Mouse (Mus musculus) MEL (cell line): Measurements from ENCODE around the gene Slc9a5. TPM values are rescaled to one million over a fixed set of nuclear protein-coding genes. Genes with fewer than 3 reads are reported as not detected.

Experiments used
- DNase-seq: peaks from one replicate; pipeline ENCODE4 v3.0.0; 2011; ENCODE audit warnings: low read depth, low spot score
- H3K27ac ChIP-seq: 2 replicates; pipeline ENCODE4 v1.5.1; 2012; ENCODE audit warnings: low read depth, mild to moderate bottlenecking, control low read depth, low read length, moderate library complexity; ENCODE audit not compliant: control insufficient read depth
- H3K27me3 ChIP-seq, 2 experiments: fragments of 150-350 bp in 1 of 2; sonication (generic) in 1 of 2; 2 replicates each; pipeline ENCODE4 v1.6.1; 2012; ENCODE audit warnings: low read length in 2 of 2, mild to moderate bottlenecking in 2 of 2, improper control_type of control experiment in 1 of 2, moderate library complexity in 1 of 2; ENCODE audit not compliant: insufficient read depth in 2 of 2, control insufficient read depth in 1 of 2
- H3K36me3 ChIP-seq, 2 experiments: 2 replicates each; pipeline ENCODE4 v1.6.1; 2012 to 2014; ENCODE audit warnings: low read length in 2 of 2, improper control_type of control experiment in 1 of 2, inconsistent platforms in 1 of 2, mild to moderate bottlenecking in 1 of 2; ENCODE audit not compliant: insufficient read depth in 2 of 2, control insufficient read depth in 1 of 2
- H3K4me1 ChIP-seq, 2 experiments: fragments of 150-350 bp in 1 of 2; sonication (generic) in 1 of 2; 2 replicates each; pipeline ENCODE4 v1.6.1; 2012; ENCODE audit warnings: low read length in 2 of 2, improper control_type of control experiment in 1 of 2, mild to moderate bottlenecking in 1 of 2; ENCODE audit not compliant: insufficient read depth in 2 of 2, control insufficient read depth in 1 of 2
- H3K4me3 ChIP-seq, 2 experiments: fragments of 150-350 bp in 1 of 2; sonication (generic) in 1 of 2; 2 replicates each; pipeline ENCODE4 v1.5.1; 2012; ENCODE audit warnings: low read depth in 2 of 2, low read length in 2 of 2, mild to moderate bottlenecking in 2 of 2, moderate library complexity in 2 of 2, control low read depth in 1 of 2, improper control_type of control experiment in 1 of 2; ENCODE audit not compliant: control insufficient read depth in 1 of 2, insufficient read depth in 1 of 2
- H3K79me2 ChIP-seq: 2 replicates; pipeline ENCODE4 v1.6.1; 2012; ENCODE audit warnings: mild to moderate bottlenecking, low read length, moderate library complexity; ENCODE audit not compliant: control insufficient read depth, poor library complexity, insufficient read depth
- H3K9ac ChIP-seq: 2 replicates; pipeline ENCODE4 v1.6.1; 2012; ENCODE audit warnings: low read depth, mild to moderate bottlenecking, control low read depth, low read length, moderate library complexity; ENCODE audit not compliant: control insufficient read depth, poor library complexity, severe bottlenecking
- H3K9me3 ChIP-seq: fragments of 150-350 bp; sonication (generic); replicated peaks from 2 replicates; pipeline ENCODE4 v1.6.1; 2012; ENCODE audit warnings: mild to moderate bottlenecking, low read length, improper control_type of control experiment, moderate library complexity; ENCODE audit not compliant: insufficient read depth
- CHD1 ChIP-seq: IDR thresholded peaks from 2 replicates; pipeline ENCODE4 v1.6.1; 2012; ENCODE audit warnings: low read depth, mild to moderate bottlenecking, inconsistent platforms, low read length, improper control_type of control experiment
- CHD2 ChIP-seq: IDR thresholded peaks from 2 replicates; pipeline ENCODE4 v1.6.1; 2011; ENCODE audit warnings: low read length, improper control_type of control experiment
- CTCF ChIP-seq, 3 experiments: IDR thresholded peaks in 2 of 3; conservative IDR thresholded peaks in 1 of 3; 2 replicates each; pipeline ENCODE4 v1.5.1; 2011 to 2012; ENCODE audit warnings: low read length in 3 of 3, low read depth in 2 of 3, mild to moderate bottlenecking in 2 of 3, improper control_type of control experiment in 1 of 3, inconsistent platforms in 1 of 3, mixed read lengths in 1 of 3, moderate library complexity in 1 of 3; ENCODE audit not compliant: control insufficient read depth in 1 of 3, insufficient read depth in 1 of 3, poor library complexity in 1 of 3, severe bottlenecking in 1 of 3
- E2F4 ChIP-seq: IDR thresholded peaks from 2 replicates; pipeline ENCODE4 v1.6.1; 2011; ENCODE audit warnings: low read depth, low read length, improper control_type of control experiment, borderline replicate concordance
- ELF1 ChIP-seq: IDR thresholded peaks from 2 replicates; pipeline ENCODE4 v1.6.1; 2014; ENCODE audit warnings: low read depth, mild to moderate bottlenecking, inconsistent platforms, low read length, improper control_type of control experiment, moderate library complexity
- ETS1 ChIP-seq: IDR thresholded peaks from 2 replicates; pipeline ENCODE4 v1.6.1; 2012; ENCODE audit warnings: low read depth, mild to moderate bottlenecking, inconsistent platforms, low read length, improper control_type of control experiment, moderate library complexity
- GABPA ChIP-seq: IDR thresholded peaks from 2 replicates; pipeline ENCODE4 v1.6.1; 2012; ENCODE audit warnings: low read depth, mild to moderate bottlenecking, inconsistent platforms, low read length, improper control_type of control experiment, moderate library complexity
- MAFK ChIP-seq: IDR thresholded peaks from 2 replicates; pipeline ENCODE4 v1.6.1; 2011; ENCODE audit warnings: low read depth, mild to moderate bottlenecking, low read length, improper control_type of control experiment, borderline replicate concordance
- MAX ChIP-seq: IDR thresholded peaks from 2 replicates; pipeline ENCODE4 v1.6.1; 2011; ENCODE audit warnings: low read length, improper control_type of control experiment
- MAZ ChIP-seq: IDR thresholded peaks from 2 replicates; pipeline ENCODE4 v1.6.1; 2012; ENCODE audit warnings: low read depth, mild to moderate bottlenecking, inconsistent platforms, low read length, improper control_type of control experiment
- MXI1 ChIP-seq: IDR thresholded peaks from 2 replicates; pipeline ENCODE4 v1.6.1; 2011; ENCODE audit warnings: mild to moderate bottlenecking, low read depth, low read length, improper control_type of control experiment
- MYC ChIP-seq: IDR thresholded peaks from 2 replicates; pipeline ENCODE4 v1.6.1; 2011; ENCODE audit warnings: low read depth, mild to moderate bottlenecking, low read length, improper control_type of control experiment, moderate library complexity
- NRF1 ChIP-seq: IDR thresholded peaks from 2 replicates; pipeline ENCODE4 v1.6.1; 2014; ENCODE audit warnings: low read depth, mild to moderate bottlenecking, inconsistent platforms, low read length, improper control_type of control experiment, moderate library complexity; ENCODE audit not compliant: poor library complexity, insufficient read depth, severe bottlenecking
- POLR2A ChIP-seq, 2 experiments: IDR thresholded peaks; 2 replicates each; pipeline ENCODE4 v1.6.1; 2011 to 2012; ENCODE audit warnings: low read length in 2 of 2, mild to moderate bottlenecking in 2 of 2, control low read depth in 1 of 2, improper control_type of control experiment in 1 of 2, low read depth in 1 of 2, moderate library complexity in 1 of 2; ENCODE audit not compliant: control insufficient read depth in 1 of 2, insufficient read depth in 1 of 2, poor library complexity in 1 of 2
- POLR2AphosphoS2 ChIP-seq: IDR thresholded peaks from 2 replicates; pipeline ENCODE4 v1.6.1; 2011; ENCODE audit warnings: low read length, improper control_type of control experiment
- RAD21 ChIP-seq: IDR thresholded peaks from 2 replicates; pipeline ENCODE4 v1.6.1; 2011; ENCODE audit warnings: mild to moderate bottlenecking, low read depth, low read length, improper control_type of control experiment
- SIN3A ChIP-seq: IDR thresholded peaks from 2 replicates; pipeline ENCODE4 v1.6.1; 2012; ENCODE audit warnings: low read length, improper control_type of control experiment, inconsistent platforms
- TAL1 ChIP-seq: IDR thresholded peaks from 2 replicates; pipeline ENCODE4 v1.6.1; 2012; ENCODE audit warnings: mild to moderate bottlenecking, inconsistent platforms, low read length, moderate library complexity, mixed read lengths
- TBP ChIP-seq: IDR thresholded peaks from 2 replicates; pipeline ENCODE4 v1.8.0; 2011; ENCODE audit warnings: low read depth, low read length, improper control_type of control experiment
- TCF12 ChIP-seq: IDR thresholded peaks from 2 replicates; pipeline ENCODE4 v1.6.1; 2014; ENCODE audit warnings: low read depth, mild to moderate bottlenecking, inconsistent platforms, low read length, improper control_type of control experiment, moderate library complexity
- USF1 ChIP-seq: IDR thresholded peaks from 2 replicates; pipeline ENCODE4 v1.6.1; 2014; ENCODE audit warnings: low read depth, mild to moderate bottlenecking, inconsistent platforms, low read length, improper control_type of control experiment, moderate library complexity
- ZC3H11A ChIP-seq: IDR thresholded peaks from 2 replicates; pipeline ENCODE4 v1.6.1; 2012; ENCODE audit warnings: low read depth, mild to moderate bottlenecking, inconsistent platforms, low read length, improper control_type of control experiment
- ZKSCAN1 ChIP-seq: IDR thresholded peaks from 2 replicates; pipeline ENCODE4 v1.6.1; 2012; ENCODE audit warnings: low read depth, mild to moderate bottlenecking, inconsistent platforms, low read length, improper control_type of control experiment, moderate library complexity
- ZMIZ1 ChIP-seq: IDR thresholded peaks from 2 replicates; pipeline ENCODE4 v1.6.1; 2012; ENCODE audit warnings: low read depth, mild to moderate bottlenecking, inconsistent platforms, low read length, improper control_type of control experiment, moderate library complexity
- polyA plus RNA-seq, 2 experiments: library from polyadenylated mRNA; stranded (reverse) in 1 of 2; unstranded in 1 of 2; fragments of >175 nt in 1 of 2; fragments of >200 nt in 1 of 2; gene quantifications; 2 replicates each; pipeline versions ENCODE4 v1.2.1 to v1.2.4; 2012; ENCODE audit warnings: low replicate concordance in 2 of 2, low read depth in 1 of 2; ENCODE audit not compliant: insufficient read length in 2 of 2, insufficient read depth in 1 of 2, missing spikeins in 1 of 2
- total RNA-seq: library from RNA; depleted of rRNA; stranded (reverse); fragments of 300-350 nt; gene quantifications from 2 replicates; pipeline ENCODE4 v1.2.3, GENCODE M21; 2012

The Slc9a5 gene
- total and polyA plus RNA-seq, 3 experiments: 0.12 to 1.9 TPM; not detected in 1

GRCm38 (mm10) chr8:105353583-105354135, 5.0 kb downstream of the Slc9a5 start:
- TF ChIP-seq MAX (no peak), E2F4 (no peak), CHD2 (no peak), MYC (no peak), USF1 (no peak), MXI1 (no peak), ETS1 (no peak), TAL1 (no peak), TBP (no peak), MAFK (no peak), RAD21 (no peak), ZKSCAN1 (no peak), ELF1 (no peak), ZMIZ1 (no peak), POLR2A (IDR thresholded peaks at IDR 0.05; ENCODE audit: control insufficient read depth in 1 of 2, insufficient read depth in 1 of 2, low read depth in 1 of 2, low read length in 2 of 2, poor library complexity in 1 of 2) (no peak), TCF12 (no peak), MAZ (no peak), GABPA (no peak), CTCF (IDR thresholded peaks at IDR 0.05 in 2 of 3, conservative IDR thresholded peaks at IDR 0.05 in 1 of 3; ENCODE audit: control insufficient read depth in 1 of 3, insufficient read depth in 1 of 3, low read depth in 2 of 3, low read length in 3 of 3, poor library complexity in 1 of 3, severe bottlenecking in 1 of 3) (no peak), ZC3H11A (no peak)
- H3K9me3 ChIP-seq: no peaks in the 10 kb centered on the region
- no peak for DNase-seq
- H3K4me3 ChIP-seq: no peak overlapping the region
- H3K27me3 ChIP-seq: peaks cover 5 to 11% of the 10 kb centered on the region in 2 experiments; a peak in 3 of 4 replicates
- H3K79me2 ChIP-seq: no peaks in the 10 kb centered on the region
- no peaks in the 10 kb centered on the region for H3K36me3 ChIP-seq
- no peaks in the 10 kb centered on the region for H3K4me1 ChIP-seq
- no peak overlapping the region for H3K9ac ChIP-seq
- no peak overlapping the region for H3K27ac ChIP-seq

DNA sequence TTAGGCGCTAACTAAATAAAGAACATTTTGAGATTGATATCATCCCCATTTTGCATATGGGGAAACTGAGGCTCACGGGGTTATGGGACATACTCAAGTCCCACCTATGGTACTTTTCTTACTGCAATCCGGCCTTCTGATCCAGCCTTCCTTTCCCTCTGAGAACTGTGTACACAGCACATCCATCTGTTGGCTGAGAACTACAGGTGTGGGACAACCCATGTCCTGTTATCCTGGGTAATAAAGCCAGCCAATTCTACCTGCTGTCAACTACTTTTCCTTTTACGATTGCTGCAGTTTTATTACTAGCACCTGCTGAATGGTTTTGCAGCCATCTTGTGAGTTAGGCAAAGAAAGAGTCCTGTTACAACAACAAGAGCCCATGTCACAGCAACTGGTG, 5.9 kb downstream of the Slc9a5 start:
- Histone ChIP-seq H3K27me3 (peaks cover 4 to 6% of the 10 kb centered on the region in 2 experiments; a peak in 2 of 4 replicates), H3K4me1 (no peaks in the 10 kb centered on the region), H3K79me2 (no peaks in the 10 kb centered on the region), H3K4me3 (no peak overlapping the region), H3K27ac (no peak overlapping the region), H3K9ac (no peak overlapping the region), H3K9me3 (no peaks in the 10 kb centered on the region), H3K36me3 (no peaks in the 10 kb centered on the region)
- no peak for TF ChIP-seq SIN3A
- no peak for TF ChIP-seq GABPA
- TF ChIP-seq MAZ: no peak
- no peak for TF ChIP-seq CHD1
- TF ChIP-seq RAD21: no peak
- no peak for TF ChIP-seq NRF1
- no peak for TF ChIP-seq POLR2AphosphoS2
- TF ChIP-seq TAL1: no peak
- no peak for DNase-seq
